Mouse (Mus musculus) ES-Bruce4 (cell line): ENCODE measurements around the gene Zfp72. TPM values are rescaled to one million over a fixed set of nuclear protein-coding genes. Genes with fewer than 3 reads are reported as not detected.

ENCODE experiments used
- H3K27ac ChIP-seq: 2 replicates; pipeline ENCODE4 v1.5.1; 2012; ENCODE audit warnings: low read length, inconsistent platforms; ENCODE audit not compliant: insufficient read depth
- H3K27me3 ChIP-seq: 2 replicates; pipeline ENCODE4 v1.6.1; 2012; ENCODE audit warnings: mild to moderate bottlenecking, low read length, inconsistent platforms; ENCODE audit not compliant: control insufficient read depth, poor library complexity, insufficient read depth, severe bottlenecking
- H3K36me3 ChIP-seq: 2 replicates; pipeline ENCODE4 v1.6.1; 2012; ENCODE audit warnings: inconsistent platforms, mild to moderate bottlenecking, low read length, moderate library complexity; ENCODE audit not compliant: control insufficient read depth, poor library complexity, insufficient read depth, severe bottlenecking
- H3K4me1 ChIP-seq: one replicate; pipeline ENCODE4 v1.8.1; 2011; ENCODE audit warnings: low read length; ENCODE audit not compliant: control insufficient read depth, insufficient read depth
- H3K4me3 ChIP-seq: 2 replicates; pipeline ENCODE4 v1.5.1; 2011; ENCODE audit warnings: low read depth, mild to moderate bottlenecking, low read length
- H3K9ac ChIP-seq: 2 replicates; pipeline ENCODE4 v1.6.1; 2012; ENCODE audit warnings: low read depth, mild to moderate bottlenecking, inconsistent platforms; ENCODE audit not compliant: poor library complexity, severe bottlenecking
- H3K9me3 ChIP-seq: replicated peaks from 2 replicates; pipeline ENCODE4 v1.6.1; 2012; ENCODE audit warnings: mild to moderate bottlenecking, low read length, inconsistent platforms; ENCODE audit not compliant: control insufficient read depth, poor library complexity, insufficient read depth, severe bottlenecking
- CTCF ChIP-seq: IDR thresholded peaks from one replicate; pipeline ENCODE4 v1.8.1; 2011; ENCODE audit warnings: low read depth, low read length
- EP300 ChIP-seq: IDR thresholded peaks from 2 replicates; pipeline ENCODE4 v1.6.1; 2011; ENCODE audit warnings: low read depth, low read length; ENCODE audit not compliant: insufficient read depth
- POLR2A ChIP-seq: IDR thresholded peaks from one replicate; pipeline ENCODE4 v1.8.1; 2011; ENCODE audit warnings: low read length; ENCODE audit not compliant: insufficient read depth
- polyA plus RNA-seq: library from polyadenylated mRNA; stranded (reverse); fragments of >200 nt; gene quantifications from 2 replicates; pipeline ENCODE4 v1.2.4, GENCODE M21; 2011; ENCODE audit warnings: low read depth; ENCODE audit not compliant: missing spikeins, insufficient read depth, insufficient read length

Gene Zfp72
- 4.9 and 5.9 TPM in 2 replicates for polyA plus RNA-seq

- Histone ChIP-seq H3K9me3 (no peaks in the 10 kb centered on the region), H3K36me3 (no peaks in the 10 kb centered on the region), H3K4me1 (no peaks in the 10 kb centered on the region), H3K27me3 (no peaks in the 10 kb centered on the region; the same call in 1 of the 2 replicates), H3K9ac (peak within 1 kb of the TSS; percentile 77), H3K4me3 (peak within 1 kb of the TSS; percentile 100), H3K27ac (peak within 1 kb of the TSS; percentile 48)
- TF ChIP-seq CTCF (no peak), EP300 (no peak), POLR2A (peak; percentile 54)
Observed at GRCm38 (mm10) chr13:74390371-74390990, at the start of gene Zfp72. TSS of gene Zfp72 (minus strand) at chr13:74390836.

- Histone ChIP-seq H3K9ac (peak overlapping the region; percentile 7; the same call in 1 of the 2 replicates), H3K9me3 (no peaks in the 10 kb centered on the region)
Observed at GRCm38 (mm10) chr13:74439895-74440294, 49.3 kb upstream of the Zfp72 start.

GRCm38 (mm10) chr13:74399298-74399839, 8.7 kb upstream of the Zfp72 start, which contains the start of gene Ftl1-ps1:
TSS of gene Ftl1-ps1 (plus strand) at chr13:74399694.
- H3K36me3 ChIP-seq: no peaks in the 10 kb centered on the region
- peak within 1 kb of the TSS; percentile 83 for H3K4me3 ChIP-seq
- H3K9ac ChIP-seq: peak within 1 kb of the TSS; percentile 71
- peak within 1 kb of the TSS; percentile 95 for H3K27ac ChIP-seq
- H3K27me3 ChIP-seq: peaks cover 2% of the 10 kb centered on the region; the same call in 1 of the 2 replicates
- no peaks in the 10 kb centered on the region for H3K9me3 ChIP-seq
- H3K4me1 ChIP-seq: peaks cover 2% of the 10 kb centered on the region
- no peak for TF ChIP-seq CTCF
- peak; percentile 91 for TF ChIP-seq EP300
- no peak for TF ChIP-seq POLR2A

More at GRCm38 (mm10) chr13:74439895-74440294, 49.3 kb upstream of the Zfp72 start:
- TF ChIP-seq CTCF: no peak
- TF ChIP-seq EP300: no peak
- TF ChIP-seq POLR2A: peak; percentile 78
- no peaks in the 10 kb centered on the region for H3K27me3 ChIP-seq
- no peak overlapping the region for H3K27ac ChIP-seq
- H3K4me3 ChIP-seq: peak overlapping the region; percentile 69
- H3K4me1 ChIP-seq: peaks cover 2% of the 10 kb centered on the region
- no peaks in the 10 kb centered on the region for H3K36me3 ChIP-seq

GRCm38 (mm10) chr13:74391156-74391555, 520 bp upstream of the Zfp72 start:
- H3K4me3 ChIP-seq: no peak overlapping the region

GRCm38 (mm10) chr13:74389730-74390129, 906 bp downstream of the Zfp72 start:
- Histone ChIP-seq H3K27ac (no peak overlapping the region), H3K27me3 (no peaks in the 10 kb centered on the region; the same call in 1 of the 2 replicates), H3K9me3 (no peaks in the 10 kb centered on the region), H3K9ac (peak overlapping the region; percentile 77), H3K4me1 (no peaks in the 10 kb centered on the region), H3K4me3 (peak overlapping the region; percentile 30; the same call in 1 of the 2 replicates), H3K36me3 (no peaks in the 10 kb centered on the region)
- no peak for TF ChIP-seq EP300
- no peak for TF ChIP-seq POLR2A
- no peak for TF ChIP-seq CTCF

More at GRCm38 (mm10) chr13:74391156-74391555, 520 bp upstream of the Zfp72 start:
- Histone ChIP-seq H3K27ac (no peak overlapping the region), H3K9me3 (no peaks in the 10 kb centered on the region), H3K4me1 (no peaks in the 10 kb centered on the region), H3K9ac (no peak overlapping the region), H3K27me3 (no peaks in the 10 kb centered on the region; the same call in 1 of the 2 replicates), H3K36me3 (no peaks in the 10 kb centered on the region)
- no peak for TF ChIP-seq POLR2A
- TF ChIP-seq EP300: no peak
- no peak for TF ChIP-seq CTCF

- Histone ChIP-seq H3K27me3 (no peaks in the 10 kb centered on the region), H3K36me3 (no peaks in the 10 kb centered on the region), H3K9ac (no peak overlapping the region), H3K4me3 (no peak overlapping the region), H3K4me1 (no peaks in the 10 kb centered on the region), H3K27ac (no peak overlapping the region), H3K9me3 (no peaks in the 10 kb centered on the region)
- no peak for TF ChIP-seq POLR2A
- TF ChIP-seq EP300: no peak
- TF ChIP-seq CTCF: no peak
Observed at GRCm38 (mm10) chr13:74382289-74382688, 8.3 kb downstream of the Zfp72 start.
